Mouse (Mus musculus): ENCODE measurements around the gene BC067074.

DNA sequence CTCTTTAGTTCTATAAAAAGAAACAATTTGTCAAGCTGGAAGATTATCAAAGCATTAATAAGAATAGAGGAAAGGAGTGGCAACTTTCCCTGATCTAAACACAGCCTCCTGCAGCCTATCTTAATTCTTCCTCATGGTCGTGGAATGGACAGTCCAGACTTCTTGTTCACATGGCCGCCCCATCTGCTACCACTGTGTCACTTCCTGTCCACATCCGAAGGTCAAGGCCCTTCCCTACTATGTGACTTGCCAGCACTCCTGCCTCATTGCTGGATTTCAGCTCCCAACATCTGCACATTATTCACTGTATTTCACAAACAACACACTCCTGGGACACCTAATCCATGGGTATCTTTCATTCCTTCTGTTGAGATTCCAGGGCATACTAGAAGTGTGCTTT lies 128.5 kb downstream of the BC067074 start:
- TF ChIP-seq CEBPB (IDR thresholded peaks at IDR 0.05; ENCODE audit: low read depth) (no peak), CTCF (IDR thresholded peaks at IDR 0.05; ENCODE audit: control insufficient read depth, insufficient read depth, insufficient read length) (no peak)
